Mouse (Mus musculus): Measurements from ENCODE around the gene Ankrd54. TPM values are rescaled to one million over a fixed set of nuclear protein-coding genes. Genes with fewer than 3 reads are reported as not detected.

The Ankrd54 gene
- 50.8 and 60.9 TPM in 2 replicates for polyA plus RNA-seq (2012; rRNA removed)

DNA sequence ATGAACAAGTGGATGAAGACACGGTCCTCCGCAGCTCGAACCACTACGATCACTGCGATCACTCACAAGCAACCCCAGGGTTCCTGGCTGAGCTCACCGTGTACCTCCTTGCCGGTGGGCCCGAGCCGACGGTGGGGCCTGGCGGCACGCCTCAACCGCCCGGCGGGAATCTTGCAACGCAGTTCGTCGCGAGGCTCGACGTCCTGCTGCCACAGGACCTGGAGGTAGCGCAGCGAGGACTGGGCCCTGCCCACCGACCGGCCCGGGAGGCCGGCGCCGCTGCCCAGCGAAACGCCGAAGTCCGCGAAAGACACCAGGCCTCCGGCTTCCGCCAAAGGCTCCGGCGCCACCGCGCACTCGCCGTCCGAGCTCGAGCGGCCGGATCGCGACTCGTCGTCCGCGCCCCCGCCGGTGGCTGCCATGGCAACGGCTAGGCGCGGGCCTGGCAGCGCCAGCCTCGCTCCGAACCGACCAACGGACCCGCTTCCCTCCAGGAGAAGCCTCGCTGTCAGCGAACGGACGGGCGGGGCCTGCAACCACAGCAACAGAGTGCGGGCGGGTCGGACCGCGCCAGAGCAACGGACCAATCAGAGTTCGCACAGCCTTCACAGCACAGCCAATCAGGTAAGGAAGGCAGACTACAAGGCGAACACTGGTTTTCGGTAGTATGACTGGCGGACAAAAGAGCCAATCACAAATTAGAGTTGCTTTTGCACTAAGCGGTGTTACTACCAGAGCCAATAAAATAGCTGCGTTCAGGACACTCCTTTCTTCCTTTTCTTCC lies at the start of gene Ankrd54:
Ankrd54 (minus strand) TSS at position 518 of the 784 bp plus-strand sequence.
- under 1% methylated on average over 80 of the region's 80 CpGs for WGBS
- DNase-seq (ENCODE audit: low read depth, low spot score), result peak; percentile 100

DNA sequence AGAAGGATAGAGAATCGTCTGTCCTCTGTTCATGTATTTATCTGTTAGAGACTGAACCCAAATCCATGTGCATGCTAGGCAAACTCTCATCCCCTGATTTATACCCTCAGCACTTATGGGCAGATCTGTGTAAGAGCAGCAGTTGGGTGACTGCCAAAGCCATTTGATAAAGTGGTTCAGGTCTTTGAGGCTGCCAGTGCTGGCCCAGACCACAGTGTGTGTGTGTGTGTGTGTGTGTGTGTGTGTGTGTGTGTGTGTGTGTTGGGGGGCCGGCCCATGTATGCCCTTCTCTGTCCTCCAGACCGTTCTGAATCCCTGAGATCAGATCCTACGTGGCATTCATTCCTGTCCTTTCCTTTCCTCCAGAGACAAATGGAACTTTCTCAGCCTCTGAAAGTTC lies 49.1 kb upstream of the Ankrd54 start:
- WGBS, result 52% methylated on average over 4 of the region's 4 CpGs
- no peak for DNase-seq (ENCODE audit: low read depth, low spot score)

DNA sequence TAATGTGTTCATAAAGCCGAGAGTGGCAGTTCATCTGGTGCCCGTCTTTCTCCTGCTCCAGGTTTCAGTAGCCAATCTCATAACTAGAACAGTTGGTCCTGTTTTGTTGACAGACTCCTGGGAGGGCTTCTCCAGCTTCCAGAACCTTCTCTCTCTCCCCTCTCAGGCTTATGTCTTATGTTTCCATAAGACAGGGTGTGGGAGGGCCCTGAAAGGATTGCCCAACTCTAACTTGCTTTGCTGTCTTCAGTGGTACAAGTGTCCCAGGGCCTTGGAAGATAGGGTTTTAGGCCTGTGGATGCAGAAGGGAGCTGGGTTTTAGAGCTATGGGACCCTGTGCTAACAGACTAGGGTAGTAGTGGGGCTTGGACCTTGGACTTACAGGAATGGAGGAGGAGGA lies 47.8 kb upstream of the Ankrd54 start:
- 90% methylated on average over 2 of the region's 2 CpGs for WGBS
- DNase-seq (ENCODE audit: low read depth, low spot score), result no peak

DNA sequence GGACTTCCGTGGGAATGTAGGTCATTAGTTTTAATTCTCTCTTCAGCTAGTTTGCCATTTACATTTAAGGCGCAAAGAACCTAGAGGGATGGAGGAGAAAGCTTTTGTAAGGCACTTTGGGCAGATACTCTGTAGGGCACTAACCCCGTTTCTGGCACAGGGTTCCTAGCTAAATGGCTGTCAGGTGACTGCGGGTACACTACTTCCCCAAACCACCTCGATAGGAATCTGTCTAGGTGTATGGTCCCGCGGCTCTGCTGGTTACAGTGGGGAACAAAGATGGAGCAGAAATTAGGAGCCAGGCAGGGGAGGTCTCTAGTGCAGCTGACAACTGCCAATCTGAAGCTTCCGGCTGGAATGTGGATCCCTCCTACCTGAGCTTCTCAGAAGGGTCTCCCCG lies 47.3 kb upstream of the Ankrd54 start:
- 33% methylated on average over 9 of the region's 9 CpGs for WGBS
- DNase-seq (ENCODE audit: low read depth, low spot score), result no peak

DNA sequence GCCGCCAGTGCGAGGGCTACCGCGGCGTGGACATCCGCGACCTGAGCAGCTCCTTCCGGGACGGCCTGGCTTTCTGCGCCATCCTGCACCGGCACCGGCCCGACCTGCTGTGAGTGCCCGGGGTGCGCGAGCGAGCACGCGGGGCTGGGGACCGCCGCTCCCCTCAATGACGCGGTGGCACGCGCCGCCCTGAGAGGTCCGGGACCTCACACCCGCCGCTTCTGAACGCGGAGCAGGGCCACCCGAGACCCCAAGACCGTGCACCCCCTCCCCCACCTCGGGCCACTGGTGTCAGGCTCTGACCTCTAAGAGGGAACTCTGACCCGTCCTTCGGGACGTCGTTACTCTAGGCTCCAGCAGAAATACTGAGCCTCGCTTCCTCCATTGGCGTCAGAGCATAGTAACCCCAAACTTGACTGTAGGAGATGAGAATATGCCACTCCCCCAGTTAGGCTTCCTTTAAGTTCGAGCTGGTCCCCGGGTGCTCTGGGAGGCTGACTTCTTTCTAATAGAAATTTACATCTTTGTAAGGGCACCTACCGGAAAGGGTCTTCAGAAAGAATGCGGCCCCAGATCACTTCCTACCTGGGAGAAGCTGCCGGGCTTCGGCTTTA lies 46.7 kb upstream of the Ankrd54 start:
- DNase-seq (ENCODE audit: low read depth, low spot score), result no peak
- 2% methylated on average over 46 of the region's 46 CpGs for WGBS

DNA sequence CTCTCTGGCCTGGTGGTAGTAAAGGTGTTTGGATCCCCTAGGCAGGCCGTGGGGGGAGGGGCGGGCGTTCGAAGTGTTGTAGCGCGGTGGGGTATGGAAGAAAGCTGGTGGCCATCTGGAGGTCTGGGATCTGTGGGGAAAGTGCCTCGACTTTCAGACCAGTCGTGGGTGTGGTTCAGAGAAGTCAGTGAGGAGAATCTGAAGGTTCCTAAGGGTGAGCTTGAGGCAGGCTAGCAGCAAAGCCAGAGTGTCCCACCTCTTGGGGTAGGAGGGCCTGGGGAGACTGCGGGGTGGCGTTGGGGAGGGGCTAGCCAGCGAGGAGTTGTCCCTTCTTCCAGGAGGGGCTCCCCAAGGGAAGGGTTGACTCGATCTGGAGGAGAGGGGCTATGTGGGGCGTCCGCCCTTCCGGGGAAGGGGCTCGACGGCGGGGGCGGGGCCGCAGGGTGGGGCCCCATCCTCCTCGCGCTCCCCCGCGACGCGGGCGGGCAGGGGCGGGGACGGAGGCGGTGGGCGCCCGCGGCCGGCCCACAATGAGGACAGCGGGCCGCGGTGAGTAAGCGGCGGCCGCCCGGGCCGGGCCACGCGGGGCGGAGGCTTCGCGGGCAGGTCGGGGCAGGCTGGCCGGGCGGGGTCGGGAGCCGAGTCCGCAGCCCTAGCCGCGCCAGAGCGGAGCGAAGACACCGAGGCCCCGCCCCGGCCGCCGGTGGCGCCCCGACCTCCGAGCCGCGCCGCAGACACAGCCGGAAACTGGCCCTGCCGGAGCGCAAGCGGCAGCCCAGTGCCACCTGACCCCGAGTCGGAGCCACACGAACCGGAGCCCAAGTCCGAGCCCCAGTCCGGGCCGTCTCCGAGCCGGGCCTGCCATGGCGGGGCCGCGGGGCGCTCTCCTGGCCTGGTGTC lies 46.0 kb upstream of the Ankrd54 start, which contains the start of gene Micall1:
Micall1 (plus strand) TSS at position 478 of the 900 bp plus-strand sequence.
- WGBS, result 1% methylated on average over 79 of the region's 85 CpGs
- DNase-seq (ENCODE audit: low read depth, low spot score), result peak; percentile 47

DNA sequence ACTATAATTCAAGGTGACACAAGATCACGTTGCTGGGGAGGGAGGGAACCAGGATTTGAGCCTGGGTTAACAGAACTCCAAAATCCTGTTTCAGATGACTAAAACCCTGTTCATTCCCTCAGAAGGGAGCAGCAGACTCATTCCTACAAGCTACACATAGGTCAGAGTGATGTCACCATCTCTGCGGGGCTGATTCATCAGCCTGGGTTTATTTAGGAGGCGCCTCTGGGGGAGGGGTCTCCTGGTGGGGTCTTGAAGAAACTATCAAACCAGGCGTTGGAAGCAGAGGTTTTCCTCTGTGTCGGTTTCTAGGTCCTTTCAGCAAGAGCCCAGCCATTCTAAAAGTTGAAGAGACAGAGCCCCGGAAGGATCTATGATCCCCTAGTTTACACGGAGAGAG lies 45.3 kb upstream of the Ankrd54 start:
- WGBS, result 31% methylated on average over 7 of the region's 7 CpGs
- DNase-seq (ENCODE audit: low read depth, low spot score), result no peak

DNA sequence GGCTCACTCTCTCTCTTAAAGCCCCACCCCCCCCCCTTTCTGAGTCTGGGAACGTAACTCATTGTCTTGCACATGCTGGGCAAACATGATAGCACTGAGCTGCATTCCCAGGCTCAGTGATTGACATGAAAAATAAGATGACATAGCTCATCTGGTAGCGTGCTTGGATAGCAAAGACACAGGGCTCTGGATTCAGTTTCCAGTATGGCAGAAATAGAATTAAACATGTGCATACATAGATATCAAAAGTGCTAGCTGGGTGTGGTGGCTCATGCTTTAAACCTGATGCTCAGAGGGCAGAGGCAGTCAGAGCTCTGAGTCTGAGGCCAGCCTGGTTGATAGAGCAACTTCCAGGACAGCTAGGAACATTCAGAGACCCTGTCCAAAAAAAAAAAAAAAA lies 43.1 kb upstream of the Ankrd54 start:
- WGBS, result 72% methylated on average over 2 of the region's 2 CpGs
- no peak for DNase-seq (ENCODE audit: low read depth, low spot score)

DNA sequence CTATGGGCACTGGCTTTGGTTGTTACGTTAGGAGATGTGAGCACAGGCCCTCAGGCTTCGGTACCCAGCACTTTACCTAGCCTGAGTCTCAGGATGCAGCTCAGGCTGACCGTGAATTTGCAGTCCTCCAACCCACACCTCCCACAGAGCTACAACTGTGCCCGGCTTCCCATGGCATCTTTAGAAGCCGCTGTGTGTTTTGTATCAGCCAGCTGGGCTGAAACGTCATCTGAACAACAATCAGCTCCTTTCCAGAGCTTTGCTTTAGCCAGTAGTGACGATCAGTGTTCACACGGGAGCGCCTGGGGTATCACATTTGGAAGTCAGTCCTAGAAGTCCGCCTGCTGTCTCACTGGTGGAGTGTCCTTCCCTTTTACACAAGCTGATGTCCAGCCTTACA lies 40.6 kb upstream of the Ankrd54 start:
- 79% methylated on average over 10 of the region's 10 CpGs for WGBS
- DNase-seq (ENCODE audit: low read depth, low spot score), result no peak

DNA sequence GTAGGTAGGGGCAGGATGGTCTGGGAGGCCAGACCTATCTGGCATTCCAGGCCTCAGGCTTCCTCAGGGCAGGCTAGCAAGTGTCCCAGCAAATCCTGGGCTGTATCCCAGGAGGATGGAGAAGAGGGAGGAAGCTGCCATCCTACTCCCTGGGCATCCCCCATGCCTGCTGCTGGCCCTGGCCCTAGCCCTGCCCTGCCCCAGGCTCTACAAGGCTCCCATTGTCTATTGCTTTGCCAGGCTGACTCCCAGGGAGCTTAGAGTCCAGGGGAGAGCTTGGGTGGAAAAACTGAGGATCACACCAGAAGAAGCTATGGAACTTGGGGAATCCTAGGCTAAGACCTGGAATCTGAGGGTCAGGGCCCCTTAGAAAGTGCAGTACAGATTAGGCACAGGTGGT lies 38.8 kb upstream of the Ankrd54 start:
- no peak for DNase-seq (ENCODE audit: low read depth, low spot score)

DNA sequence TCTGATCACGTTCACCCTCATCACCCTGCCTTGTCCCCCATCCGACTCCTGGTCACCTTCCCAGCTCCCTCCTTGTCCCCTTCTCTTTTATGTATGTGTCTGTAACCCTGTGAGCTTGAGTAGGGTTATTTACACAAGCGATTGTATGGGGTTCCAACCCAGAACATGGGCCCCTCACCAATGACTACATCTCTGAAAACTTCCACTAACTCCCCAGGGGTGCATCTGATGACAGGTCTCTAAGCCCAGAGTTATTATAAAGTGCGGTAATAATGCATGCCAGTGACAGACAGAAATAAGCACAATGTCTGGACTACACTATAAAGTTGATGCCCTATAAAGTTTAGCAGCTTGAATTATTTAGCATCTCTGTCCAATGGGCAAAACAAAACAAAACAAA lies 37.7 kb upstream of the Ankrd54 start:
- WGBS, result 75% methylated on average over 4 of the region's 4 CpGs
- DNase-seq (ENCODE audit: low read depth, low spot score), result no peak

DNA sequence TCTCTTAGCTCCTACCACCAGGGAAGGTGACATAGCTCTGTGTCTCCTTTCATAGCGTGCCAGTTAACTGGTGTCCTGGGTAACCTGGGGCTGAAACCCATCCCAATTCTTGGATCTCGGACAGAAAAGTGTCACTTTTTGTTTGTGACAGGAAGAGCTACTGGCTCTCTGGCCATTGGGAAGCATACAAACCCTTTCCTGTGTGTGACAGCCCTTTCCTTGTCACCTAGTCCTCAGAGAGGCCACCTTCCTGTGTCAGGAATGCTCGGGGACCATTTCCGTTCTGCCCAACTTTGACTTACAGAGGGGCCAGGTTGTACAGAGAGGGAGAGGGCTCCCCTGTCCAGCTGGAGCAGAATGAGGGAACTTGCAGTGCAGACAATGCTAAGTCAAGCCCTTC lies 36.8 kb upstream of the Ankrd54 start:
- WGBS, result 73% methylated on average over 4 of the region's 4 CpGs
- DNase-seq (ENCODE audit: low read depth, low spot score), result no peak

DNA sequence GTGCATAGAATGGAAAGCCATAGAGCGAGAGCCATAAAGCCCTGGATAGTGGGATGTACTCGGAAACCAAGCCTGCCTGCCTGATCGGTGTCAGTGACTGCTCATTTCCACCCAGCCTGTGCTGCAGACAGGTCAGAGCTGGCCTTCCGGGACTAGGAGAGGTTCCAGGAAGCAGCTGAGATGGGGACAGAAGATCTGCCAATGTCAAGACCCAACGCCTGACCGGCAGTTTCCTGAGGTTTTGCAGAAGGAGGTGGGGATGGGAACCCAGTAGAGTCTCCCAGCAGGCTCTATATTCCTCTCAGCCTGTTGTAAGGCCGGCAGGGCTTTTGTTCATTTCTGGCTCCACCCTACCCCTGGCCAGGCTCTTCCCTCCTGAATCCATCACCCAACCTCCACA lies 36.2 kb upstream of the Ankrd54 start:
- DNase-seq (ENCODE audit: low read depth, low spot score), result no peak
- 61% methylated on average over 7 of the region's 7 CpGs for WGBS

DNA sequence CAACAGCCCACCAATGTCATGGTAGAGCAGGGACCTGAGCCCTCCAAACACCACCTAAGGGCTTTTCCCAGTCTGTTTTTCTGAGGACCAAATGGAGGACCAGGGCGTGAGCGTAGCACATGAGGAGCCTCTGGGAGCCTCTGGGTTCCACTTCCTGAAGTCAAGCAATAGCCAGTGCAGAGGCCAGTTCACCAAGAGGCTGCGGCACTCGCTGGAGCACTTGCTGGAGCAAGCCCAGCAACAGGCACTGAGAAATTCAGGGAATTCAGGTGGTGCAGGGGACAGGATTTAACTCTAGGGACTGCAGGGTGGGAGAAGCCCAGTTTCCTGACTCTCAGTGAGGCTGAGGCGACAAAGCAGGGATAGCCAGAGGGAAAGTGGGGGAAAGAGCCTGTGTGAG lies 35.5 kb upstream of the Ankrd54 start:
- WGBS, result 72% methylated on average over 5 of the region's 5 CpGs
- DNase-seq (ENCODE audit: low read depth, low spot score), result no peak

DNA sequence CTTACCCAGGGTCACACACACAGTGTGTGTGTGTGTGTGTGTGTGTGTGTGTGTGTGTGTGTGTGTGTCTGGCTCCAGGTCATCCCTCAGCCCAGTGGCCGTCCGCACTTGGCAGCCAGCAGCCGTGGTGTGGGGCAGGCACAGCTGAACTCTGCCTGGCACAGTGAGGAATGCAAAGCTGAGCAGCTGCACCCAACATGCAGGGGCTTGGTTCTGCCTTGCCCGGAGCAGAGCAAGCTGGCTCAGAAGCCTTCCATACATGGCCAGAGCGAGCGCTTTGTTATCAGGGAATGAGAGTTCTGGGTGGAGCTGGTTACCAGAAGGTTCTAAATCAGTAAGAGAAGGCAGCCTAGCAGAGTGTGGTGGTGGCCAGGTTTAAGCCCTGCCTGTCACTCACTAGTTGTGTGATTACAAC lies 34.9 kb upstream of the Ankrd54 start:
- 7% methylated on average over 6 of the region's 6 CpGs for WGBS
- DNase-seq (ENCODE audit: low read depth, low spot score), result no peak

DNA sequence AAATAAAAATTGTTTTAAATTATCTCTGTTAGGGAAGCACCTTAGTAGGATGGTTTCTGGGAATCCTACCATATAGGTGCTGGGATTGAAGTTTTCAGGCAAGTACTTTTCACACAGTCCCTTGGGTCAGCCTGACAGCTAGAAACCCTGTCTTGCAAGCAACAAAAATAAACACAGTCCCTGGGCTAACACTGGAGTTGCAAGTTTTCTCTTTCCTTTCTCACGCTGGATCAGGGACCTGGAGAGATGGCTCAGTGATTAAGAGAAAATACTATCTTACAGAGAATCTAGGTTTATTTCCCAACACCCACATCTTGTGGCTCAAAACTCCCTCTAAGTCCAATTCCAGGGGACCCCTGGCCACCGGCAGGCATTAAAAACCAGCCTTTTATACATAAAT lies 34.4 kb upstream of the Ankrd54 start:
- no peak for DNase-seq (ENCODE audit: low read depth, low spot score)
- 20% methylated on average over 2 of the region's 2 CpGs for WGBS

DNA sequence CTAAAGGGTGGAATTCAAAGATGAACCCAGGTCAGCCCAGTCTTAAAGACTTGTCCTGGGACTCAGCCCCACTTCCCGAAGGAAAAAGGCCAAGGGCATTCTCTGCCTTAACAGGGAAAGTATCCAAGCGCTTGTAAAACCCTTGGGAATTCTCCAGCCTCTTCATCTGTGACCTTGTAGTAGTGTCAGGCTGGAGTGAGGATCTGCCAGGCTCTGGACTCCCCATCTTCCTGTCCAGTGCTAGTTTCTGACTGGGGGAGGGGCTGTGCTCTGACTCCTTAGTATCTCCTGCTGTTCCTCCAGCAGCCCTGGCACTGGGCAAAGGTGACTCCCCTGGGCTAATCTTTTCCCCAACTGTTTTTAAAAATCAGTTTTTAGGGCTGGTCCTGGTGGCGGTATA lies 33.9 kb upstream of the Ankrd54 start:
- 60% methylated on average over 3 of the region's 3 CpGs for WGBS
- no peak for DNase-seq (ENCODE audit: low read depth, low spot score)

DNA sequence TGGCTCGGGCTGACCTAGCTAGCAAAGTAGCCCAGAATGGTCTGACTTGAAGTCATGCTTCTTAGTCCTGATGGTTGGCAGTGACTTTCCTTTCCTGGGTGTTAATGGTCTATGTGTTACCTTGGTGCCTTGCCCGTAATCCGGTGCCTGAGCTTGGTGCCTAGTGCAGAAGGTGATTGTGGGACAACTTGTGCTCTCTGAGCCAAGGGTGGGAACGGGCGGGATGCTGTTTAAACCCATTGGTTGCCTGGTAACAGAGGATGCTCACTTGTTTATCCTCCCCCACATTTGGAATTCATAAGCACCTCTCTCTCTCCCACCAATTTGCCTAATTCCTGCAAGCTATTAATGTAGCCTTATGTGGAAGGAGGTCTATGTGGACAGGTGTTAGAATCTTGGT lies 32.8 kb upstream of the Ankrd54 start:
- WGBS, result 79% methylated on average over 5 of the region's 5 CpGs
- no peak for DNase-seq (ENCODE audit: low read depth, low spot score)

DNA sequence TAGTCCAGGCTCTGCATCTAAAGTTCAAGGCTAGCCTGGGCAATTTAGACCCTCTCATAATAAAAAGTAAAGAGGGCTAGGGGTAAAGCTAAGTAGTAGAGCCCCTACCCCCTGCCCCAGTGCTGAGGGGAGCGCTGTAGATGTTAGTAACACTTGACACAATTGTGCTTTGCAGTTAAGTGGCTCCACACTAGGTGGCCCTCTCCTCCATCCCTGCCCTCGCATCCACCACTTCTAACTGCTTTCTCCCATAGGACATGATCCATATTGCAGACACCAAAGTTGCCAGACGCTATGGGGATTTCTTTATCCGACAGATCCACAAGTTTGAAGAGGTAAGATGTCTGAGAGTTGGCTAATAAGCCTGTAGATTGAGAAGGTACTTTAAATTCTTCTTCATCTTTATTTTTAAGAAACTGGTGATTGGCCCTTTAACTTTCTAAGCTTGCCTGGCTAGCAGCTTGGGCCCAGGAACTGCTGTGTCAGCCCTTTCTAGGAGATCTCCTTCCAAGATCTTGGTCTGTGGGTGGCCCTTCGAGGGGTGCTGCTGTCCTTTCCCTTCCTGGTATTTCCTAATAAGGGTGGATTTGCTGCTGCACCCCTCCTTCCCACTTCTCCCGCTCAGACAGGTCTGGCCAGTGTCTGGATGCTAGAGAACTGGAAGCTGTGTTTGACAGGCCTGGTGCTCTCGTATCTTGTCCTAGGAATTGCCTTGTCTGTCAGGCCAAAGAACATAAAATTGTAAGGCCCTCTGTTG lies 30.6 kb upstream of the Ankrd54 start:
- DNase-seq (ENCODE audit: low read depth, low spot score), result no peak
- WGBS, result 63% methylated on average over 7 of the region's 7 CpGs

DNA sequence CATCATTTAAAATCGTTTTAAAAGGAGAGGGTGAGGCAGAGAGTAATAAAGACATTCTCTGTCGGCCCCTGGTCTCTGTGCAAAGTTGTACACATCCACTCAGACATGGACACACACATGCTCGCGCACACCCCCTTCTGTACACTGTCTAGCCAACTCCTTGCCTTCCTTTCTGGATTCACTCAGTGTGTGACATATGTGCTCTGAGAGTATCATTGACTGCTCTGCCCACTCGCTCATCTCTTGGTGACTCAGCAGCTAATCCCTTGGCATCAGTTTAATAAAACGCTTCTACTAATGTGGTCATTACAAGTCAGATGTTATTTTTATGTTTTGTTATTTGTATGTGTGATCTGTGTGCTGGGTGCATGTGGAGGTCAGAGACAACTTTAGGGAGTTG lies 29.6 kb upstream of the Ankrd54 start:
- 66% methylated on average over 6 of the region's 6 CpGs for WGBS
- no peak for DNase-seq (ENCODE audit: low read depth, low spot score)

Data from large intestine, adult 2 months (tissue).